Mouse (Mus musculus) bone marrow, adult 2 months (tissue): Measurements from ENCODE around the gene Btbd19. TPM values are rescaled to one million over a fixed set of nuclear protein-coding genes. Genes with fewer than 3 reads are reported as not detected.
A peak's percentile ranks its signal among the peaks of the same experiment; 100 is the strongest.

Experiments used
- H3K27ac ChIP-seq: fragments of 200-500 bp; 2 replicates; pipeline ENCODE4 v1.5.1; 2012; ENCODE audit warnings: low read depth, mild to moderate bottlenecking, control low read depth, inconsistent platforms, low read length; ENCODE audit not compliant: control insufficient read depth, poor library complexity, insufficient read depth
- H3K4me1 ChIP-seq: fragments of 200-500 bp; 2 replicates; pipeline ENCODE4 v1.6.1; 2011; ENCODE audit warnings: low read length; ENCODE audit not compliant: control insufficient read depth, insufficient read depth
- H3K4me3 ChIP-seq: fragments of 200-500 bp; replicated peaks from 2 replicates; pipeline ENCODE3; 2011; ENCODE audit warnings: mild to moderate bottlenecking, low read depth, low read length, control low read depth; ENCODE audit not compliant: control insufficient read depth
- CTCF ChIP-seq: fragments of 200-500 bp; IDR thresholded peaks from 2 replicates; pipeline ENCODE4 v1.5.1; 2011; ENCODE audit warnings: low read length, control low read depth; ENCODE audit not compliant: control insufficient read depth, insufficient read depth
- POLR2A ChIP-seq: fragments of 200-500 bp; IDR thresholded peaks from 2 replicates; pipeline ENCODE4 v1.6.1; 2011; ENCODE audit warnings: low read depth, mild to moderate bottlenecking, control low read depth, low read length, borderline replicate concordance; ENCODE audit not compliant: control insufficient read depth
- WGBS: fragments of 180-500 bp; shearing (Covaris S2); methylation state at CpG from one replicate; pipeline ENCODE4 v1.1.7; 2018; 5-methylcytosine and 5-hydroxymethylcytosine counted together
- polyA plus RNA-seq: library from polyadenylated mRNA; stranded (reverse); fragments of >200 nt; gene quantifications from 2 replicates; pipeline ENCODE4 v1.2.4, GENCODE M21; 2011; ENCODE audit warnings: low replicate concordance; ENCODE audit not compliant: missing spikeins, insufficient read depth, insufficient read length

Gene Btbd19
- polyA plus RNA-seq, 1 experiment = 7.0 TPM

GRCm38 (mm10) chr4:117140613-117141012 lies 15.1 kb upstream of the Btbd19 start:
- Histone ChIP-seq H3K27ac (no peak overlapping the region), H3K4me3 (no peak overlapping the region), H3K4me1 (peaks cover 2% of the 10 kb centered on the region)
- 33% methylated on average over 4 of the region's 4 CpGs for WGBS
- TF ChIP-seq POLR2A = no peak
- no peak for TF ChIP-seq CTCF

GRCm38 (mm10) chr4:117139217-117139612 lies 13.7 kb upstream of the Btbd19 start:
- WGBS = under 1% methylated on average over 2 of the region's 2 CpGs
- no peak overlapping the region for H3K27ac ChIP-seq
- TF ChIP-seq CTCF = peak; percentile 81
- no peak for TF ChIP-seq POLR2A
- peaks cover 4% of the 10 kb centered on the region for H3K4me1 ChIP-seq
- no peak overlapping the region for H3K4me3 ChIP-seq

DNA sequence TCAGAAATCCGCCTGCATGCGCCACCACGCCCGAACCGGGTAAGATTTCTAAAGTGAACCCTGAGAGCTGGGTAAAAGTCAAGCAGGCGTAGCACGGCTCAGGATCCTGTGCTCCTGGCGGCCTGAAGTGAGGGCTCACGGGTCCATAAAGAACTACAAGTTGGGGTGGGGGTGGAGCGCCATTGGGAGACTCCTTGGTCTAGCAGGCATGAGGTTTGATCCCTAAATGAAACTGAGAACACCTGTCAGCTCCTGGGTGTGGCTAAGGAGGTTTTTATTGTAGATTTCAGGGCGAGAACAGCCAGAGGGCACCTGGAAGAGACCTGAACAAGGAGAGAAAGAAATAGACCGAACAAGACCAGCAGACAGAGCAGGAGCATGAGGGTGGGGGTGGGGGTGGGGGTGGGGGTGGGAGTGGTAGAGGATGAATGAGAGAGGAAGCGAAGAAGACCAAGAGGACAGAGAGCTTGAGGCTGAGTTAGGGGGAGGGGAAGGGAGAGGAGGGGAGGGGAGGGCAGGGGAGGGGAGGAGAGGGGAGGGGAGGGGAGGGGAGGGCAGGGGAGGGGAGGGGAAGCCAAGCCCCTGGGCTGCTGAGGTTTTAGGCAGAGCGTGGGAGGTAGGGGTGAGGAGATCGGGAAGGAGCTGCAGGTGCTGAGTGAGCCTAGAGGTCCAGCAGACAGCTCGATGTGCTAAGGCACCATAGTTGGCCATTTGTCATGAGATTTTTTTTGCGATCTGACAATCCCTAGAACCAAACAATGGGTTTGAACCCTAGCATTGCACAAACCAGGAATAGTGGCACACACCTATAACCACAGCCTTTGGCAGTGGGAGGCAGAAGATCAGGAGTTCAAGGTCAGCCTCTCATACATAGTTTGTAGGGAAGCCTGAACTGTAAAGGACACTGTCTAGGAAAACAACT lies 13.0 kb upstream of the Btbd19 start:
- Histone ChIP-seq H3K27ac (no peak overlapping the region), H3K4me3 (no peak overlapping the region), H3K4me1 (peaks cover 4% of the 10 kb centered on the region)
- 69% methylated on average over 16 of the region's 17 CpGs for WGBS
- TF ChIP-seq POLR2A = no peak
- TF ChIP-seq CTCF = no peak

DNA sequence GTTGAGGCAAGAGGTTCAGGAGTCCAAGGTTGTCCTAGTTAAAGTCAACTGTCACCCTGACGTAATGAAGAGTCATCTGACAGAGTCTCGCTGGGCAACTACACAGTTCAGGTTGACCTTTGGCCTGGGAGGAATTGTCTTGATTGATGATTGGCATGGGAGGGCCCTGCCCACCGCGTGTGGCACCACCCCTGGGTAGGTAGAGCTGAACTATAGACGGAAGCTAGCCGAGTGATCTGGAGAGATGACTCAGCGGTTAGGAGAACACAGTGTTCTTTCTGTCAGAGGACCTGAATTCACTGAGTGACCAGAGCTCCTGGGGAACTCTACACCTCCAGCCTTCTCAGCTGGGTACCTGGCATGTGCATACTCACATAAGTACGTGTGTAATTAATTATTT lies 10.5 kb upstream of the Btbd19 start:
- TF ChIP-seq CTCF (no peak), POLR2A (no peak)
- WGBS = 35% methylated on average over 8 of the region's 8 CpGs
- Histone ChIP-seq H3K4me1 (peaks cover 7% of the 10 kb centered on the region), H3K27ac (peak overlapping the region; percentile 18; the same call in 1 of the 2 replicates), H3K4me3 (no peak overlapping the region)

DNA sequence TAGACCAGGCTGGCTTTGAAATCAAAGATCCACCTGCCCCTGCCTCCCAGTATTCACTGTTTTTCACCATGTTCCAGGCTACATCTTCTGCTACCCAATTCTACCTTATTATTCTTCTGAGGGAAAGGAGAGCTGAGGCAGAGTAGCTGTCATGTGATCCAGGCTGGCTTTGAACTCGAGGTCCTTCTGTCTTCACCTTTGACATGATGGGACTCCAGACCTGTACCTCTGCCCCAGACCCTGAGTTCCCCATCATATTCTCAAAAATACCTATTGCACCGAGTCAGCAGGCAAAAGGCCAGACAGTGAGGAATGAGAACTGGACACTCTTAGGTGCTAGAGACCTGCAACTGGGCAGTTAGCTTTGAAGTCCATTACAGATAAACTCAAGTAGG lies 9.1 kb upstream of the Btbd19 start:
- no peak overlapping the region for H3K4me3 ChIP-seq
- 0 out of 2 replicates have a peak overlapping the region, but pooled peaks have one; percentile 22 for H3K27ac ChIP-seq
- WGBS = 36% methylated on average over 2 of the region's 2 CpGs
- TF ChIP-seq POLR2A = no peak
- no peak for TF ChIP-seq CTCF
- peaks cover 7% of the 10 kb centered on the region for H3K4me1 ChIP-seq

DNA sequence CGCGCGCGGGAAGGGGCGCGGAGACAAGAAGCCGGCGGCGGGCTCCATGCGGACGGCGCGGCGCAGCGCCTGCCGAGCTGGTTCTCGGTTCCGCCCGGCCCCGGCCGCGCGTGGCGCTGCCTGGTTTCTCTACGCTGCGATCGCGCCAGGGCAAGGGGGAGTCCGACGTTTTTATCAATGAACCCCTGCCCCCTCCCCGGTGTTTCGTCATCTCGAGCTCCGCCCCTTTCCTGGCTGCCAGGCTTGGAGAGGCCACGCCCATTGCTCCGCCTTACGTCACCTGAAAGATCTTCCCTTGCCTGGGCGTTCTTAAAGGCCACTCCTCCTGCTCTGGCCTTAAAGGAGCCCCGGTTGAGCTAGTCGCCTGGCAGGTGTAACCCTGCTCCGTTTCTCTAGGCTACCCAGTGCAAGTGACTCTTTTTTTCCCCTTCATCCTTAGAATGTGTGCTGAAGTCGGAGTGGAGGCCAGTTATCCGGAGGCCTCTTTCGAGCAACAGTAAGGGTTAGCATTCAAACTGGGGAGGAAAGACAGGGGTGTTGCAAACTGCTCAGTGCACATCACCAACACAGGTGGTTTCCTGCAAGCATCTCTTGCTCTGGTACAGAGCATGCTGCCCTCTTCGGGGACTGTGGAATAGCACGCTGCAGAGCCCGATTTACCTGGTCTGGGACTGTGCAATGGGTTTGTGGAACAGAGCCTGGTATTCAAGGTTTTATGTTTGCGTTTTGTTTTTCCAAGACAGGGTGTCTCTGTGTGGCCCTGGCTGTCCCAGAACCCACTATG lies 8.5 kb upstream of the Btbd19 start, which contains the start of gene Plk3:
Gene Plk3 (minus strand): TSS at position 147 of the 784 bp plus-strand sequence.
- H3K27ac ChIP-seq = peak within 1 kb of the TSS; percentile 39
- peak within 1 kb of the TSS; percentile 65 for H3K4me3 ChIP-seq
- peaks cover 7% of the 10 kb centered on the region for H3K4me1 ChIP-seq
- TF ChIP-seq POLR2A (peak; percentile 59; the same call in 1 of the 2 replicates), CTCF (peak; percentile 34; the same call in 1 of the 2 replicates)
- 3% methylated on average over 48 of the region's 48 CpGs for WGBS

DNA sequence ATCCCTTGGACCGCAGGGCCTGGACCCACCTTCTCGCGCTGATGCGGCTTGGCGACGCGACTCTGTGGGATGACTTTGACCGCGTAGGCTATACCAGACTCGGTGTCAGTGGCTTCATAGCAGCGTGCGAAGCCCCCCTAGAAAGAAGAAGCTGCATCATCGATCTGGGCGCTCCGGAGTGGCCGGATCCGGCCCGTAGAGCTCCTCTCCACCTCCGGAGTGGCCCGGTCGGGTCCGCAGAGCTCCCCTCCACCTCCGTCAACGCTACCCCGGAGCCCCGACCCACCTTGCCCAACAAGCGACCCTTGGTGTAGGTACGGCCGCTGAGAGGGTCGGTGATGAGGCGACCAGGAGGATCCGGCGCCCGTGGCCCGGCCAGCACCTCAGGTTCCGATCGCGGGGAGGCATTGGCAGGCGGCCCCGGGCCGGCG lies 7.9 kb upstream of the Btbd19 start:
- 1% methylated on average over 42 of the region's 42 CpGs for WGBS
- H3K27ac ChIP-seq = peak overlapping the region; percentile 39
- peak overlapping the region; percentile 65 for H3K4me3 ChIP-seq
- TF ChIP-seq CTCF (no peak), POLR2A (no peak)
- H3K4me1 ChIP-seq = peaks cover 7% of the 10 kb centered on the region

DNA sequence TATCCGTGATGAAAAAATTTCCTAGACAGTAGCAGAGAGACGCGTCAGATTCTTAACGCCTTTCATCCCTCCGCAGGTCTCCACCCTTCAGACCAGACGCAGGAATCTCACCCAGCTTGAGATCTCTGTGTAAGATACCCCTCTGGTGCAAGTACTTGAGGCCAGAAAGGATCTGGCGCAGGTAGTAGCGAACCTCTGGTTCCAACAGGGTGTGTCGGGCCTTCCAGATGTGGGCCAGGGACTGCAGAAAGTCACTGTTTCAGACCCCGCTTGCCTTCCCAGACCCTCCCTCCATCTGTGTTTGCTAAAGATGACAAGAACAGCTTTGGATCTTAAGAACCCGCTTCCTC lies 7.2 kb upstream of the Btbd19 start:
- Histone ChIP-seq H3K27ac (no peak overlapping the region), H3K4me3 (no peak overlapping the region), H3K4me1 (peaks cover 7% of the 10 kb centered on the region)
- WGBS = 73% methylated on average over 11 of the region's 11 CpGs
- TF ChIP-seq POLR2A (no peak), CTCF (no peak)
